Comparison of ENCODE assay signal across 9 mouse cellular contexts in the genomic region with DNA sequence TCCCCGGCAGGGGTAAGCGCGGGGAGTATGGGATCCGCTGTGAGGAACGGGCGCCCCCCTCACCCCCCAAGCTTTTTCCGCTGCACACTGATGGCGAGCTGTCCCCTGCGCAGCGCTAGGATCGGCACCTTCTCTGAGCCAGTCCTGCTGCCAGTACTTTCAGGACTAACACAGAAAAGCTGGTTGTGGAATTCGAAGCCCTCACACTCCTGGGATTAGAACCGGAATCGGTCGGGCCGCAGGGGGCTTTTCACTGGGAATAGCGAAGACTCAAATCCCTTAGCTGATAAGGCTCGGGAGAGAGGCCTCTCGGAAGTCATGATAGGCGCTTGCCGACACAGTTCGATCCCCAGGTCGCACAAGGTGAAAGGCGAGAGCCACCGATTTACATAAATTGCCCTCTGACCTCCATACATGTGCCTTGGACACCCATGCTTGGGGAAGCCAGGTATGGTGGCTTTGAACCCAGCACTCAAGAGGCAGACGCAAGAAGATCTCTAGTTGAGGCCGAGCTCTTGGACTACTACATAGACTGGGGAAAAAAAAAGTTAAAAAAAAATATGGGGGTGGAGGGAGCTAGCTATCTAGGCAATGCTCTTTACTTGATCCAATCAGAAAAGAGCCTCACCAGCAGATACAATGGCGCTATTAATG. TPM values are rescaled to one million over a fixed set of nuclear protein-coding genes. Genes with fewer than 3 reads are reported as not detected.
DNase-seq lines count a peak whose midpoint lies in the region; ATAC-seq and TF ChIP-seq lines count a peak whose summit lies in the region.
"Had no signal": no experiment of that assay in that cellular context is flagged by ENCODE, and none has a peak within 500 bp of the region (broad histone marks: within the 10 kb centered on the region; RNA-seq: fewer than 3 reads in every experiment).

No protein-coding gene starts in this region.

- no peak for TF ChIP-seq CTCF in gastrocnemius, adult 2 months (IDR thresholded peaks at IDR 0.05)

- H3K9ac ChIP-seq in liver, embryonic 11.5 days (ENCODE audit: low read depth, low read length), result peak overlapping the region; percentile 51

- no peaks in the 10 kb centered on the region for H3K9me3 ChIP-seq in liver, embryonic 11.5 days (ENCODE audit: control insufficient read depth, low read length)

- H3K4me2 ChIP-seq in liver, embryonic 11.5 days, result peak overlapping the region; percentile 84

- 5% methylated on average over 28 of the region's 28 CpGs for WGBS in liver, embryonic 11.5 days

- intact Hi-C loops in gastrocnemius, adult 2 months (cut with DNase I), result loop anchor here (1.0 to 10.0 kb wide), 2 partner anchors 103 to 289 kb away; a partner anchor contains a TSS

- no peaks in the 10 kb centered on the region for H3K36me3 ChIP-seq in liver, embryonic 11.5 days (ENCODE audit: control insufficient read depth, insufficient read depth, low read length)

- DNase-seq in gastrocnemius, adult 2 months, result no peak
- DNase-seq in gastrocnemius, postnatal 4 days (ENCODE audit: low spot score in 2 of 2), result no peak
- DNase-seq in thymus, postnatal 0 days (ENCODE audit: low spot score), result peak; percentile 60
- DNase-seq in thymus, adult 18-20 months, result no peak
- no peak for DNase-seq in liver, embryonic 11.5 days (ENCODE audit: low spot score)
- no peak for DNase-seq in urinary bladder, postnatal 4 days (ENCODE audit: low spot score in 2 of 2)
- DNase-seq in cerebellum, adult 18-20 months, result no peak
- DNase-seq in gastrocnemius, adult 18-20 months (ENCODE audit: low spot score), result no peak

- no peak; the same call in 1 of the 2 replicates for ATAC-seq in liver, embryonic 11.5 days (replicated peaks; ENCODE audit: low FRiP score)
- ATAC-seq: Patski had no signal

- H3K27ac ChIP-seq in gastrocnemius, adult 2 months, result peak overlapping the region; percentile 99
- no peak overlapping the region for H3K27ac ChIP-seq in liver, embryonic 11.5 days (ENCODE audit: low read depth, low read length)

- peaks cover 22% of the 10 kb centered on the region for H3K27me3 ChIP-seq in liver, embryonic 11.5 days (replicated peaks; ENCODE audit: control insufficient read depth, insufficient read depth, low read length)

- peaks cover 24% of the 10 kb centered on the region for H3K4me1 ChIP-seq in liver, embryonic 11.5 days (replicated peaks; ENCODE audit: control insufficient read depth, insufficient read depth, low read length)

- H3K4me3 ChIP-seq in gastrocnemius, adult 2 months, result peak overlapping the region; percentile 76
- H3K4me3 ChIP-seq in liver, embryonic 11.5 days (ENCODE audit: low read depth, low read length), result peak overlapping the region; percentile 60

RNA-seq across cellular contexts. Expression of a gene that starts 6.2 kb away (rescaled TPM):
- total RNA-seq in gastrocnemius, adult 2 months (2021), result 100 to 1,000 TPM; 106 to 153 TPM
- 10 to 100 TPM; 11.5 to 12.0 TPM for total RNA-seq in gastrocnemius, postnatal 4 days (2021)
- 121 and 124 TPM in 2 replicates for polyA plus RNA-seq in thymus, postnatal 0 days (2015; fragmentation: Nextera tagmentation; extraction: Ambion mirVana)
- 8.8 and 10.1 TPM in 2 replicates for polyA plus RNA-seq in liver, embryonic 11.5 days (2014; fragmentation: Nextera tagmentation; extraction: Ambion mirVana)
- total RNA-seq in gastrocnemius, adult 18-20 months (2021), result 10 to 100 TPM; 54.0 to 92.7 TPM

RNA-seq across cellular contexts. Expression of a gene that starts 7.1 kb away (rescaled TPM):
- not detected for total RNA-seq in gastrocnemius, adult 2 months (2021)
- not detected for total RNA-seq in gastrocnemius, postnatal 4 days (2021)
- polyA plus RNA-seq in thymus, postnatal 0 days (2015; fragmentation: Nextera tagmentation; extraction: Ambion mirVana), result not detected in 2 replicates
- not detected in 2 replicates for polyA plus RNA-seq in liver, embryonic 11.5 days (2014; fragmentation: Nextera tagmentation; extraction: Ambion mirVana)
- total RNA-seq in gastrocnemius, adult 18-20 months (2021), result not detected
- polyA plus RNA-seq: Patski had no signal

RNA-seq across cellular contexts. Expression of a gene that starts 25.7 kb away (rescaled TPM):
- not detected for total RNA-seq in gastrocnemius, adult 2 months (2021)
- not detected for total RNA-seq in gastrocnemius, postnatal 4 days (2021)
- polyA plus RNA-seq in thymus, postnatal 0 days (2015; fragmentation: Nextera tagmentation; extraction: Ambion mirVana), result not detected in 2 replicates
- polyA plus RNA-seq in liver, embryonic 11.5 days (2014; fragmentation: Nextera tagmentation; extraction: Ambion mirVana), result not detected in 2 replicates
- total RNA-seq in gastrocnemius, adult 18-20 months (2021), result not detected
- polyA plus RNA-seq: Patski had no signal

RNA-seq across cellular contexts. Expression of a gene that starts 37.1 kb away (rescaled TPM):
- not detected for total RNA-seq in gastrocnemius, adult 2 months (2021)
- not detected for total RNA-seq in gastrocnemius, postnatal 4 days (2021)
- 1.4 and 1.9 TPM in 2 replicates for polyA plus RNA-seq in thymus, postnatal 0 days (2015; fragmentation: Nextera tagmentation; extraction: Ambion mirVana)
- 3.5 and 3.7 TPM in 2 replicates for polyA plus RNA-seq in liver, embryonic 11.5 days (2014; fragmentation: Nextera tagmentation; extraction: Ambion mirVana)
- total RNA-seq in gastrocnemius, adult 18-20 months (2021), result not detected
- polyA plus RNA-seq: Patski had no signal

RNA-seq across cellular contexts. Expression of a gene that starts 52.0 kb away (rescaled TPM):
- not detected for total RNA-seq in gastrocnemius, adult 2 months (2021)
- not detected for total RNA-seq in gastrocnemius, postnatal 4 days (2021)
- polyA plus RNA-seq in thymus, postnatal 0 days (2015; fragmentation: Nextera tagmentation; extraction: Ambion mirVana), result 0.27 TPM in 1 of 2 replicates, not detected in the other
- polyA plus RNA-seq in liver, embryonic 11.5 days (2014; fragmentation: Nextera tagmentation; extraction: Ambion mirVana), result 0.27 and 0.33 TPM in 2 replicates
- total RNA-seq in gastrocnemius, adult 18-20 months (2021), result not detected

Comparison
In these comparisons a context has a peak if more than half of its experiments do, and no peak if none do; other contexts are left out.
1. RNA of a gene that starts 6.2 kb away (total RNA-seq): 106 to 153 TPM in gastrocnemius, adult 2 months and 54.0 to 92.7 TPM in gastrocnemius, adult 18-20 months; 11.5 to 12.0 TPM in gastrocnemius, postnatal 4 days; every median in the first group is over 4 times any median in the second.